Mouse (Mus musculus) erythroblast, embryonic 14.5 days (primary cell): Measurements from ENCODE around the gene 1700037H04Rik.
"Not testable (repeated sequence)": the region's sequence is repeated elsewhere in the genome, so short reads cannot be mapped to it uniquely, and the experiment has no call there.

ENCODE experiments used
- GATA1 ChIP-seq: IDR thresholded peaks from 2 replicates; pipeline ENCODE4 v1.6.1; 2012; ENCODE audit warnings: low read length, inconsistent platforms, mixed read lengths
- TAL1 ChIP-seq: IDR thresholded peaks from 3 replicates; pipeline ENCODE4 v1.6.1; 2012; ENCODE audit warnings: low read length, inconsistent platforms, mixed read lengths

DNA sequence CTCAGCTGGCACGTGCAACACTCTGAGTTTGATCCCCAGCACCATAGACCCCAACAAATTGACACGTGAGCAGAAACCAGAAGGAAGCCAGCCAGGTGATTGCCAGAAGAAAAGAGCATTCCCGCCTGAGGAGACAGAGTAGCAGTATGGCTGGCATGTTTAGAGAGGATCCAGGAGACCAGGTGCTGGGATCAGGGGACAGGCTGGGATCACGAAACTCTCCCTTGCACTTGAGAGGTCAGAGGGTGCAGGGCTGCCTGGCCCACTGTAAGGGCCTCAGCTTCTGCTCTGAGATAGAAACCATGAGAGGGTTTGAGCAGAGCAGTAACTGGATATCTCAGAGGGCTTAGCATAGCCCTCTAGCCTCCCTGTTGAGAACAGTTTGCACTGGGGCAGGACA lies 54.8 kb downstream of the 1700037H04Rik start:
- TF ChIP-seq TAL1, GATA1: not testable (repeated sequence)
